Mouse (Mus musculus) E14TG2a.4 (cell line): ENCODE measurements around the gene Nudt22.

Source experiments
- CTCF ChIP-seq: conservative IDR thresholded peaks from 2 replicates; pipeline ENCODE4 v1.5.1; 2014; ENCODE audit warnings: low read length
- NANOG ChIP-seq: IDR thresholded peaks from 2 replicates; pipeline ENCODE4 v1.6.1; 2014; ENCODE audit warnings: borderline replicate concordance, low read length, mixed read lengths
- POU5F1 ChIP-seq: IDR thresholded peaks from 2 replicates; pipeline ENCODE4 v1.6.1; 2014; ENCODE audit warnings: low read length, borderline replicate concordance

- no peak for TF ChIP-seq CTCF
- TF ChIP-seq POU5F1 = no peak
- no peak for TF ChIP-seq NANOG
Measured at GRCm38 (mm10) chr19:6951381-6951968, 44.4 kb downstream of the Nudt22 start.
